Mouse (Mus musculus): ENCODE data around the gene AC131692.1. TPM values are rescaled to one million over a fixed set of nuclear protein-coding genes. Genes with fewer than 3 reads are reported as not detected.

The AC131692.1 gene
- polyA plus RNA-seq, 1 experiment from 2014 or later = 0.43 TPM

DNA sequence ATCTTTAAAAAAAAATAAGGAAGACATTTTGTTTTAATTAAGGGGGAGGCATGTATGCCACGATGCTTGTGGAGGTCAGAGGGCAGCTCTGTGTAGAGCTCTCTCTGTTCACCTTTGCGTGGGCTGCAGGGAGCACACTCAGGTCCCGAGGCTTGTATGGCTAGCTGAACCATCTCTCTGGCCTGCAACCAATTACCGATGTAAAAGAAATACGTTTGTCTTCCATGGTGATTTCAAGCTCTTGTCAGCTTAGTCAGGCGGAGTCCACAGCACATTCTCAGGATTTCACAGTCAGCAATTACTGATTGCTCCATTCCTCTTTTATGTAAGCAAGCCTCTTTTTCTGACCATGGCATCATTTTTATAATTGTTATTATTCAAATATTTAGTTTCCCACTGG is 7.0 kb downstream of the AC131692.1 start:
- Histone ChIP-seq H3K4me1 (replicated peaks; ENCODE audit: control insufficient read depth, insufficient read depth, low read length) (peaks cover 21% of the 10 kb centered on the region), H3K4me3 (ENCODE audit: low read depth, low read length) (no peak overlapping the region), H3K4me2 (no peak overlapping the region), H3K9me3 (ENCODE audit: control insufficient read depth, low read length) (no peaks in the 10 kb centered on the region), H3K9ac (ENCODE audit: low read depth, low read length) (no peak overlapping the region), H3K27ac (ENCODE audit: low read depth, low read length) (no peak overlapping the region), H3K27me3 (replicated peaks; ENCODE audit: control insufficient read depth, insufficient read depth, low read length) (no peaks in the 10 kb centered on the region), H3K36me3 (ENCODE audit: control insufficient read depth, insufficient read depth, low read length) (0 out of 2 replicates have a peak, but pooled peaks cover 3% of the 10 kb centered on the region)
- DNase-seq (ENCODE audit: low spot score) (no peak), ATAC-seq (replicated peaks; ENCODE audit: low FRiP score) (no peak)
- WGBS = 75% methylated on average over 6 of the region's 6 CpGs

- Histone ChIP-seq H3K9ac (ENCODE audit: low read depth, low read length) (no peak overlapping the region), H3K4me1 (replicated peaks; ENCODE audit: control insufficient read depth, insufficient read depth, low read length) (peaks cover 21% of the 10 kb centered on the region), H3K4me3 (ENCODE audit: low read depth, low read length) (no peak overlapping the region), H3K27ac (ENCODE audit: low read depth, low read length) (no peak overlapping the region), H3K9me3 (ENCODE audit: control insufficient read depth, low read length) (no peaks in the 10 kb centered on the region), H3K4me2 (no peak overlapping the region), H3K27me3 (replicated peaks; ENCODE audit: control insufficient read depth, insufficient read depth, low read length) (no peaks in the 10 kb centered on the region), H3K36me3 (ENCODE audit: control insufficient read depth, insufficient read depth, low read length) (0 out of 2 replicates have a peak, but pooled peaks cover 3% of the 10 kb centered on the region)
- ATAC-seq (replicated peaks; ENCODE audit: low FRiP score) (peak; percentile 67), DNase-seq (ENCODE audit: low spot score) (no peak)
- WGBS = 77% methylated on average over 6 of the region's 6 CpGs
These were observed 8.1 kb downstream of the AC131692.1 start for GRCm38 (mm10) chr19:6102169-6102853.

DNA sequence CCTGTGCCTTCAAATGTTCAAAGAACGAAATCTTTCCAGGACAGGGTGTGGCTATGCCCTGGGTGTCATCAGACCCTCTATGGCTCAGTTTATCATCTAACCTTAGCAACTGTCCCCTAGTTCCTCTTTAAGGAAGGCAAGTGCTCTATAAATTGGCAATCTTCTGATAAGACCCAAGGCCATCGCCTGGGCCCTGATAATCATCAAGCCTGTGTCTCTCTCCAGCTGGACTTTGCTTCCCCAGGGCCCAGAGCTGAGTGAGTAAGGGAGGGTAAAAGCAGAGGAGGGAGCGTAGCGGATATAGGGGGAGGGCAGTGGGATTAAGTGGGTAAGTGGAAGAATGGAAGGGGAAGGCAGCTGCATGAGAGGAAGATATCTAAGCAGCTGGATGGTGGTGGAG is 10.3 kb downstream of the AC131692.1 start:
- Histone ChIP-seq H3K36me3 (ENCODE audit: control insufficient read depth, insufficient read depth, low read length) (0 out of 2 replicates have a peak, but pooled peaks cover 3% of the 10 kb centered on the region), H3K4me1 (replicated peaks; ENCODE audit: control insufficient read depth, insufficient read depth, low read length) (peaks cover 19% of the 10 kb centered on the region), H3K27ac (ENCODE audit: low read depth, low read length) (no peak overlapping the region; the same call in 1 of the 2 replicates), H3K4me2 (peak overlapping the region; percentile 26; the same call in 1 of the 2 replicates), H3K9ac (ENCODE audit: low read depth, low read length) (no peak overlapping the region; the same call in 1 of the 2 replicates), H3K4me3 (ENCODE audit: low read depth, low read length) (no peak overlapping the region), H3K9me3 (ENCODE audit: control insufficient read depth, low read length) (no peaks in the 10 kb centered on the region), H3K27me3 (replicated peaks; ENCODE audit: control insufficient read depth, insufficient read depth, low read length) (no peaks in the 10 kb centered on the region)
- no peak for DNase-seq (ENCODE audit: low spot score)
- peak; percentile 29; the same call in 1 of the 2 replicates for ATAC-seq (replicated peaks; ENCODE audit: low FRiP score)
- WGBS = 37% methylated on average over 4 of the region's 4 CpGs

DNA sequence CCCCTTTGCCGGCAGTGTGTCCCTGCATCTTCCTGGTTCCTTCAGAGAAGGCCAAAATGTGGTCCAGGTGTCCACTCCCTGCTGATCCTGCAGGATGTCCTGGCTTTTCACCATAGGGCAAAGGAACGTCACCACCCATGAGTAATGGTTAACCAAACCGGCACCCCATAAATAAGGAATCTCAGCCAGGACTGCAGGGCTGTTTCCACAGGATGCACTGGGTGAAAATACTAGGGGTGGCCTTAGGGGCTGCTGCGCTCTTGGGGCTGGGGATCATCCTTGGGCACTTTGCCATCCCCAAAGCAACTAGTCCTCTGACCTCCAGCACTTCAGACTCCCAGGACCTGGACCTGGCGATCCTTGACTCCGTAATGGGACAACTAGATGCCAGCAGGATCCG is 11.4 kb downstream of the AC131692.1 start, which contains the start of gene Naaladl1:
Gene Naaladl1 (plus strand): TSS at position 197 of the 400 bp plus-strand sequence.
- no peaks in the 10 kb centered on the region for H3K9me3 ChIP-seq (ENCODE audit: control insufficient read depth, low read length)
- H3K4me3 ChIP-seq (ENCODE audit: low read depth, low read length) = no peak within 1 kb of the TSS
- peak within 1 kb of the TSS; percentile 26; the same call in 1 of the 2 replicates for H3K4me2 ChIP-seq
- DNase-seq (ENCODE audit: low spot score) (no peak), ATAC-seq (replicated peaks; ENCODE audit: low FRiP score) (no peak)
- 0 out of 2 replicates have a peak within 1 kb of the TSS, but pooled peaks have one; percentile 23 for H3K9ac ChIP-seq (ENCODE audit: low read depth, low read length)
- no peaks in the 10 kb centered on the region for H3K36me3 ChIP-seq (ENCODE audit: control insufficient read depth, insufficient read depth, low read length)
- WGBS = 83% methylated on average over 7 of the region's 7 CpGs
- no peak within 1 kb of the TSS; the same call in 1 of the 2 replicates for H3K27ac ChIP-seq (ENCODE audit: low read depth, low read length)
- peaks cover 18% of the 10 kb centered on the region for H3K4me1 ChIP-seq (replicated peaks; ENCODE audit: control insufficient read depth, insufficient read depth, low read length)
- H3K27me3 ChIP-seq (replicated peaks; ENCODE audit: control insufficient read depth, insufficient read depth, low read length) = no peaks in the 10 kb centered on the region

GRCm38 (mm10) chr19:6113116-6113515 is 18.9 kb downstream of the AC131692.1 start:
- Histone ChIP-seq H3K9me3 (ENCODE audit: control insufficient read depth, low read length) (no peaks in the 10 kb centered on the region), H3K27me3 (replicated peaks; ENCODE audit: control insufficient read depth, insufficient read depth, low read length) (no peaks in the 10 kb centered on the region), H3K36me3 (ENCODE audit: control insufficient read depth, insufficient read depth, low read length) (peaks cover 14% of the 10 kb centered on the region; the same call in 1 of the 2 replicates), H3K9ac (ENCODE audit: low read depth, low read length) (no peak overlapping the region), H3K27ac (ENCODE audit: low read depth, low read length) (no peak overlapping the region), H3K4me3 (ENCODE audit: low read depth, low read length) (no peak overlapping the region), H3K4me2 (no peak overlapping the region), H3K4me1 (replicated peaks; ENCODE audit: control insufficient read depth, insufficient read depth, low read length) (peaks cover 7% of the 10 kb centered on the region)
- ATAC-seq (replicated peaks; ENCODE audit: low FRiP score) (no peak), DNase-seq (ENCODE audit: low spot score) (no peak)
- WGBS = 66% methylated on average over 6 of the region's 6 CpGs

DNA sequence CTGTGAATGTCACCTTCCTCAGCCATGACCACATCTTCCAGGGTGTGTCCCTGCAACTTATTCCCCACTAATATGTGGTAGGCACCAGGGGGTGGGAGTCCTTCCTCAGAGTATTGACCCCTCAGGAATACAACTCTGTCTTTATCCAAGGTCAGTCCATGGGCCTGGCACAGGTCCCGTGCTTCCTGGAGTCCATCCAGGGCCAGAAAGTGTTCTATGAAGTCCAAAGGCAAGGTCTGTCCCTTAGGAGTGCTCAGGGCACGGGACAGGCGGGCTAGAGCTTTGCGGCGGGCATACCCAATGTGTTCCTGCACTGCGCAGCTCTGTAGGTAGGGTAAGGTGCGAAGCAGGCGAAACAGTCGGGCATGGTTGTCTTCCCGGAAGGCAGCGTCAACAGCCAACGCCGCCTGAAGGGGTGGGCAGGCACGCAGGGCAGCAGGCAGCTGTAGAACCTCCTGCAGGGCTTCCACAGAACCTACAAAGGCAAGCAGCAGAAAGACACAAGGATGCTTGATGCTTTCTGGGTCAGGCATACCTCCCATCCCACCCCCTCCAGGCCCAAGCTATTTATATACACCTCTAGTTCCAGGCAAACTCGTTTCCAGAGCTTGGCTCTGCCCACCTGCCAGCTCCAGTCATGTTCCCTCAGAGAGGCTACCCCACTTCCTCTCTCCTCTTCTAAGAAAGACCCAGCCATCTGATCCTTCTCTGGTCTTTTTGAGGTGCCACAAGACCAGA is 22.1 kb downstream of the AC131692.1 start:
- H3K4me1 ChIP-seq (replicated peaks; ENCODE audit: control insufficient read depth, insufficient read depth, low read length) = peaks cover 10% of the 10 kb centered on the region
- H3K9me3 ChIP-seq (ENCODE audit: control insufficient read depth, low read length) = no peaks in the 10 kb centered on the region
- peak overlapping the region; percentile 93 for H3K9ac ChIP-seq (ENCODE audit: low read depth, low read length)
- H3K27ac ChIP-seq (ENCODE audit: low read depth, low read length) = no peak overlapping the region
- H3K36me3 ChIP-seq (ENCODE audit: control insufficient read depth, insufficient read depth, low read length) = peaks cover 14% of the 10 kb centered on the region; the same call in 1 of the 2 replicates
- H3K27me3 ChIP-seq (replicated peaks; ENCODE audit: control insufficient read depth, insufficient read depth, low read length) = no peaks in the 10 kb centered on the region
- peak overlapping the region; percentile 85 for H3K4me2 ChIP-seq
- WGBS = 91% methylated on average over 15 of the region's 15 CpGs
- DNase-seq (ENCODE audit: low spot score) (no peak), ATAC-seq (replicated peaks; ENCODE audit: low FRiP score) (no peak)
- H3K4me3 ChIP-seq (ENCODE audit: low read depth, low read length) = peak overlapping the region; percentile 82

- peak overlapping the region; percentile 85 for H3K4me2 ChIP-seq
- H3K36me3 ChIP-seq (ENCODE audit: control insufficient read depth, insufficient read depth, low read length) = peaks cover 14% of the 10 kb centered on the region; the same call in 1 of the 2 replicates
- peak overlapping the region; percentile 98 for H3K27ac ChIP-seq (ENCODE audit: low read depth, low read length)
- DNase-seq (ENCODE audit: low spot score) = no peak
- 4% methylated on average over 32 of the region's 32 CpGs for WGBS
- H3K27me3 ChIP-seq (replicated peaks; ENCODE audit: control insufficient read depth, insufficient read depth, low read length) = no peaks in the 10 kb centered on the region
- peaks cover 10% of the 10 kb centered on the region for H3K4me1 ChIP-seq (replicated peaks; ENCODE audit: control insufficient read depth, insufficient read depth, low read length)
- ATAC-seq (replicated peaks; ENCODE audit: low FRiP score) = no peak
- peak overlapping the region; percentile 93 for H3K9ac ChIP-seq (ENCODE audit: low read depth, low read length)
- peak overlapping the region; percentile 82 for H3K4me3 ChIP-seq (ENCODE audit: low read depth, low read length)
- no peaks in the 10 kb centered on the region for H3K9me3 ChIP-seq (ENCODE audit: control insufficient read depth, low read length)
These were observed 23.2 kb downstream of the AC131692.1 start for GRCm38 (mm10) chr19:6117346-6117985.

DNA sequence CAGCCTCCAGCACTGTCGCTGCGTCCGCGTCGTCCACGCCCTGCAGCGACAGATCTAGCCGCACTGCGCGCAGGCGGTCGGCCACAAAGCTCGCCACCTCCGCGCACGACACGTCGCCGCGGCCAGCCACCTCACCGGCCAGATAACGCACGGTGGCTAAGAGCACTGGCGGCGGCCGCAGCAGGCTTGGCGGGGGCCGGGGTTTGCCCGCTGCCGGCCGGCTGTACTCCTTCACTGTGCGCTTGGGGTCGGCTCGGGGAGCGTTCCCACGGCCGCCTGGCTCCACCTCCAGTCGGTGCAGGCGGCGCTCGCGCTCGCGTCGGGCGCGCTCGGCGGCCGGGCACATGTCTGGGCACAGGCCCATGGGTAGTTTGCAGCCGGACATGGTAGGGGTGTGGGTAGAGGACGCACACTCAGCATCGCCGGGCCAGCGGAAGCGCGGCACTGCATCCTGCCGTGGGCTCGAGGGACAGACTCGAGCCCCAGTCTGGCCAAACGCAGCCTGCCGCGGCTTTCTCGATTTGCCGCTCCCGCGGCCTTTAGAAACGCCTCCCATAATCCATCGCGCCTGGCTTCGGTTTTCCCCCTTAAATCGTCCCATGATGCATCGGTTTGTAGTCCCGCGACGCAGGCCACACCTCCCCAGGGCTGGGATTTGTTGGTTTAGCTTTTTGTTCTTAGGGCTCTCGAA is 23.9 kb downstream of the AC131692.1 start, which contains the start of gene Sac3d1:
Gene Sac3d1 (minus strand): TSS at position 665 of the 691 bp plus-strand sequence.
- Histone ChIP-seq H3K27me3 (replicated peaks; ENCODE audit: control insufficient read depth, insufficient read depth, low read length) (no peaks in the 10 kb centered on the region), H3K4me1 (replicated peaks; ENCODE audit: control insufficient read depth, insufficient read depth, low read length) (peaks cover 10% of the 10 kb centered on the region), H3K4me2 (peak within 1 kb of the TSS; percentile 85), H3K36me3 (ENCODE audit: control insufficient read depth, insufficient read depth, low read length) (peaks cover 14% of the 10 kb centered on the region; the same call in 1 of the 2 replicates), H3K27ac (ENCODE audit: low read depth, low read length) (peak within 1 kb of the TSS; percentile 98), H3K9me3 (ENCODE audit: control insufficient read depth, low read length) (no peaks in the 10 kb centered on the region), H3K4me3 (ENCODE audit: low read depth, low read length) (peak within 1 kb of the TSS; percentile 82), H3K9ac (ENCODE audit: low read depth, low read length) (peak within 1 kb of the TSS; percentile 93)
- peak; percentile 83 for ATAC-seq (replicated peaks; ENCODE audit: low FRiP score)
- peak; percentile 87 for DNase-seq (ENCODE audit: low spot score)
- under 1% methylated on average over 77 of the region's 77 CpGs for WGBS

Measured in liver, embryonic 11.5 days (tissue).